Mouse (Mus musculus) intestine, embryonic 14.5 days (tissue): Measurements from ENCODE around the gene Degs2. TPM values are rescaled to one million over a fixed set of nuclear protein-coding genes. Genes with fewer than 3 reads are reported as not detected.

Experiments
- ATAC-seq: fragments of 200-750 bp; cut with Nextera tagmentation; replicated peaks from 2 replicates; pipeline ENCODE4 v1.8.0; 2017; ENCODE audit warnings: low read depth, moderate number of reproducible peaks, moderate TSS enrichment, moderate library complexity; ENCODE audit not compliant: low FRiP score, low TSS enrichment
- DNase-seq: peaks from one replicate; pipeline ENCODE4 v3.0.0-alpha.2; 2018; ENCODE audit warnings: low spot score
- H3K27ac ChIP-seq: fragments of 300-500 bp; sonication (generic); 2 replicates; pipeline ENCODE4 v1.5.1; 2014; ENCODE audit warnings: low read depth, mild to moderate bottlenecking, control low read depth
- H3K27me3 ChIP-seq: fragments of 300-500 bp; sonication (generic); replicated peaks from 2 replicates; pipeline ENCODE4 v1.6.1; 2014; ENCODE audit warnings: low read length, control low read depth; ENCODE audit not compliant: control insufficient read depth, insufficient read depth
- H3K36me3 ChIP-seq: fragments of 300-500 bp; sonication (generic); 2 replicates; pipeline ENCODE4 v1.6.1; 2014; ENCODE audit warnings: low read length, control low read depth; ENCODE audit not compliant: control insufficient read depth, insufficient read depth
- H3K4me1 ChIP-seq: fragments of 300-500 bp; sonication (generic); replicated peaks from 2 replicates; pipeline ENCODE4 v1.6.1; 2014; ENCODE audit warnings: low read length, control low read depth, mixed read lengths; ENCODE audit not compliant: control insufficient read depth, insufficient read depth
- H3K4me2 ChIP-seq: fragments of 300-500 bp; sonication (generic); 2 replicates; pipeline ENCODE4 v1.6.1; 2014; ENCODE audit warnings: low read length
- H3K4me3 ChIP-seq: fragments of 300-500 bp; sonication (generic); 2 replicates; pipeline ENCODE4 v1.5.1; 2014; ENCODE audit warnings: low read depth, low read length, control low read depth, mixed read lengths
- H3K9ac ChIP-seq: fragments of 300-500 bp; sonication (generic); 2 replicates; pipeline ENCODE4 v1.6.1; 2014; ENCODE audit warnings: mild to moderate bottlenecking, low read length
- H3K9me3 ChIP-seq: fragments of 300-500 bp; sonication (generic); 2 replicates; pipeline ENCODE4 v1.6.1; 2016; ENCODE audit warnings: low read length, control low read depth; ENCODE audit not compliant: control insufficient read depth
- WGBS: fragments of 180-500 bp; shearing (Covaris S2); extraction: QIAGEN DNeasy Blood & Tissue Kit; methylation state at CpG from one replicate; pipeline ENCODE4 v1.1.7; 2014; 5-methylcytosine and 5-hydroxymethylcytosine counted together
- polyA plus RNA-seq: library from polyadenylated mRNA; unstranded; fragments of >200 nt; fragmentation: Nextera tagmentation; extraction: Ambion mirVana; gene quantifications from 2 replicates; pipeline ENCODE4 v1.2.1, GENCODE M21; 2014

Degs2 gene
- polyA plus RNA-seq, 1 experiment from 2014 or later: 51.6 TPM

DNA sequence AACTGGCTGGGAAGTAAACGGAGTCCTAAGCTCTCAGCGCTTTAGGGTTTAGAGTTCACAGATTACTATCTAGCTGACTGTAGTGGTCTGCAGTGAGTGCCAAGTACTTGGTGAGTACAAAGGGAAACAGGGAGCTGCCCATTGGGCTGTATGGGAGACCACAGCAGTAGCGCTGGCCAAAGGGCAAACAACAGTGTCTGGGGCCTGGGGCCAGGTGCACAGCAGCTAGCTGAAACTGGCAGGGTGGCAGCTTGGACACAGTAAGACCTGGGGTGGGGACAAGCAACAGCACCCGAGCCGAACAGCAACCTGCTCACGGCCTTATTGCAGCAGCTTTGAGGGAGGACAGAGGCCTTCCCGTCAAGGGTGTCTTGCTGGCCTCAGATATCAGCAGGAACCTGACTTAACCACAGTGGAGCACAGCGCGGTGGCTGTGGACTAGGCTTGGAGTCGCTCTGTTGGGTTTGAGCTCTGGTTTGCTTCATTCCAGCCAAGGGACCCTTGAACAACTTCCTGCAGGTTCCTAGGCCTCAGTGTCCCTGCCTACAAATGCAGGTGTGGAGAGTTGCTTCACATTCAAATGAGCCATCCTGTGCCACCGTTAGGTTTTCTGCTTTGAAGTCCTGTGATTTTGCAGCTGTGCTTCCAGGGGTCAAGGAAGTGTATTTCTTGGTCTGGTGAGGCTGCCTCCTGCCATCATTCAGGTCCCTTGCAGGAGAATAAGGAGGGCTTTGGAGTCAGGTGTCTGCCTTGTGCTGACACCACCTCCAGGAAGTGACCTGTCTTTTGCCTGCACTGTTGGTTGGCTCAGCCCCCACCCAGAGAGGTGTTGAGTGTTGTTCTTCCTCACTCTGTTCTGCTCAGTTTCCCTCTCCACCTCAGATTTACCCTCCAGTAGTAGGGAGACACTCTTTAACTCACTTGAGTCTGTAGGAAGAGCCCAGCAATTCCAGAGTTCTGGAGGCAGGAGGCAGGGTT is 48.5 kb downstream of the Degs2 start:
- H3K36me3 ChIP-seq: peaks cover 74% of the 10 kb centered on the region
- no peaks in the 10 kb centered on the region for H3K4me1 ChIP-seq
- no peak overlapping the region for H3K4me2 ChIP-seq
- no peak overlapping the region for H3K4me3 ChIP-seq
- no peak for DNase-seq
- no peak for ATAC-seq
- no peak overlapping the region for H3K27ac ChIP-seq
- no peak overlapping the region for H3K9ac ChIP-seq
- H3K27me3 ChIP-seq: no peaks in the 10 kb centered on the region
- 85% methylated on average over 11 of the region's 11 CpGs for WGBS
- H3K9me3 ChIP-seq: no peaks in the 10 kb centered on the region

- Histone ChIP-seq H3K4me2 (no peak overlapping the region), H3K4me1 (no peaks in the 10 kb centered on the region), H3K9me3 (no peaks in the 10 kb centered on the region), H3K27me3 (no peaks in the 10 kb centered on the region), H3K4me3 (no peak overlapping the region), H3K27ac (no peak overlapping the region), H3K9ac (no peak overlapping the region), H3K36me3 (peaks cover 72% of the 10 kb centered on the region)
- DNase-seq (no peak), ATAC-seq (no peak)
- WGBS: 77% methylated on average over 7 of the region's 7 CpGs
Observed at GRCm38 (mm10) chr12:108651053-108651660, 51.0 kb downstream of the Degs2 start.

- H3K9ac ChIP-seq: no peak overlapping the region
- no peak overlapping the region for H3K4me3 ChIP-seq
- no peak for ATAC-seq
- H3K4me1 ChIP-seq: no peaks in the 10 kb centered on the region
- H3K27ac ChIP-seq: no peak overlapping the region
- no peak for DNase-seq
- no peaks in the 10 kb centered on the region for H3K27me3 ChIP-seq
- H3K9me3 ChIP-seq: no peaks in the 10 kb centered on the region
- H3K36me3 ChIP-seq: peaks cover 45% of the 10 kb centered on the region
- no peak overlapping the region for H3K4me2 ChIP-seq
Observed at GRCm38 (mm10) chr12:108647784-108648183, 54.3 kb downstream of the Degs2 start.

- Histone ChIP-seq H3K9ac (no peak overlapping the region), H3K36me3 (peaks cover 32% of the 10 kb centered on the region), H3K4me3 (no peak overlapping the region), H3K4me2 (no peak overlapping the region), H3K27ac (no peak overlapping the region), H3K9me3 (no peaks in the 10 kb centered on the region), H3K4me1 (no peaks in the 10 kb centered on the region), H3K27me3 (no peaks in the 10 kb centered on the region)
- ATAC-seq: no peak
- WGBS: 96% methylated on average over 1 of the region's 1 CpGs
- no peak for DNase-seq
Observed at GRCm38 (mm10) chr12:108646234-108646633, 55.9 kb downstream of the Degs2 start.

DNA sequence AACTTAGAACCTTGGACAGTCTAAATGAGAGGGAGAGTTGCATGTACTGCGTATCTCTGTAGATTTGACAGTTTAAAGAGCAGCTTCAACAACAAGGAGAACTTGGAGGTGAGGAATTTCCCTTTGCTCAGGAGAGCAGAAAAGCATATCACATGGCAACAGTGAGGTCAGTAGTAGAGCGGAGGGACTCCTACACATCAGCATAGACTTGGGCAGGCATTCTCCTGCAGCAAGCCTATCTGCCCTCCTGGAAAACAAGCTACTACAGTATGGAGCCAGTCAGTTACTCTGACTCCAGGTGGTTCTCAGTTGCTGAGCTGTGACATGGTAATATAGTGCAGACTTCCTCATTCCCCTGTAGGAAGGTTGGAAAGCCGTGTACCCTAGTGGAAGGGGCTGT is 60.1 kb downstream of the Degs2 start:
- H3K9me3 ChIP-seq: no peaks in the 10 kb centered on the region
- ATAC-seq (no peak), DNase-seq (no peak)
- no peak overlapping the region for H3K27ac ChIP-seq
- no peak overlapping the region for H3K9ac ChIP-seq
- H3K4me1 ChIP-seq: no peaks in the 10 kb centered on the region
- H3K4me2 ChIP-seq: no peak overlapping the region
- H3K4me3 ChIP-seq: no peak overlapping the region
- no peaks in the 10 kb centered on the region for H3K36me3 ChIP-seq
- H3K27me3 ChIP-seq: no peaks in the 10 kb centered on the region
- 72% methylated on average over 3 of the region's 3 CpGs for WGBS

GRCm38 (mm10) chr12:108639126-108639525 is 63.0 kb downstream of the Degs2 start:
- no peak overlapping the region for H3K9ac ChIP-seq
- H3K4me2 ChIP-seq: no peak overlapping the region
- no peaks in the 10 kb centered on the region for H3K9me3 ChIP-seq
- DNase-seq: no peak
- WGBS: 81% methylated on average over 3 of the region's 3 CpGs
- no peak for ATAC-seq
- H3K27me3 ChIP-seq: no peaks in the 10 kb centered on the region
- H3K36me3 ChIP-seq: no peaks in the 10 kb centered on the region
- H3K4me1 ChIP-seq: no peaks in the 10 kb centered on the region
- no peak overlapping the region for H3K4me3 ChIP-seq
- H3K27ac ChIP-seq: no peak overlapping the region

DNA sequence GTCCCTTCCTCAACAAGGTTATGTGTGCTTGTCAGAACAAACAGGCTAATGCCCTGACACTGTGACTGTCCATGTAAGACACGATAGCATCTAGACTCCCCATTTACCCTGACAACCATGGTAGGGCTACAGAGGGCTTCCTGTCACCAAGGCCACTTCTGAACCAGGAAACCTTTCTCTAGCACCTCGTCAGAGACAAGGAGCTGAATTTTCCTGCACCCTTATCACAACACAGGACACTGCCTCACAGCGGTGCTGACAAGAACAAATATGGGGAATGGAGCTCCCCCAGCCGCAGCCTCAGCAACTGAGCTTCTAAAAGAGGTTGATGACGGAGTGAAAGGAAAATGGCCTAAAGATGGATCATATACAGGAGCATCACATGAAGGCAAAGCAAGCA is 64.7 kb downstream of the Degs2 start:
- no peaks in the 10 kb centered on the region for H3K36me3 ChIP-seq
- WGBS: 79% methylated on average over 5 of the region's 5 CpGs
- H3K4me2 ChIP-seq: no peak overlapping the region
- no peak for DNase-seq
- H3K4me3 ChIP-seq: no peak overlapping the region
- H3K4me1 ChIP-seq: no peaks in the 10 kb centered on the region
- ATAC-seq: no peak
- no peaks in the 10 kb centered on the region for H3K9me3 ChIP-seq
- no peak overlapping the region for H3K27ac ChIP-seq
- H3K9ac ChIP-seq: no peak overlapping the region
- no peaks in the 10 kb centered on the region for H3K27me3 ChIP-seq

DNA sequence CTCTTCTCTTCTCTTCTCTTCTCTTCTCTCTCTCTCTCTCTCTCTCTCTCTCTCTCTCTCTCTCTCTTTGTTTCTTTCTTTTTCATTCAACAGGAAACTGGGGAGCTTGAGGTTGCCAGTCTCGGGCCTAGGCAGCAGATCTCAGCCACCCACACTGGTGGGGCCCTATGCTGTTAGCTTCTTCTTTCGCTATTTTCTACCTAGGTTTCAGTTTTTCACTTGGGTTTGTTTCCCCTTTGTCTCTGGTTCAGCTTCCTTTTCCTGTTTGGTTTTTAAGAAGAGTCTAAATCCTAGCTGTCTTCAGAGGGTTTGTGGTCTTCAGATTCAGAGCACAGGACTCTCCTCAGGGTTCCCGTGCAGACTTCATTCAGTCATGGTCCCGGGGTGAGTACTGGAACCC is 66.6 kb downstream of the Degs2 start:
- WGBS: 93% methylated on average over 4 of the region's 4 CpGs
- Histone ChIP-seq H3K4me1 (peaks cover 2% of the 10 kb centered on the region; the same call in 1 of the 2 replicates), H3K9me3 (no peaks in the 10 kb centered on the region), H3K9ac (no peak overlapping the region), H3K27me3 (no peaks in the 10 kb centered on the region), H3K4me3 (no peak overlapping the region), H3K27ac (no peak overlapping the region), H3K4me2 (no peak overlapping the region), H3K36me3 (no peaks in the 10 kb centered on the region)
- ATAC-seq: no peak
- DNase-seq: no peak
